Mouse (Mus musculus) myocyte (in vitro differentiated cells): Measurements from ENCODE around the gene Pappa.

ENCODE experiments used
- POLR2A ChIP-seq: IDR thresholded peaks from one replicate; pipeline ENCODE4 v1.6.1; 2011; ENCODE audit warnings: low read depth, mild to moderate bottlenecking, control low read depth, moderate library complexity; ENCODE audit not compliant: insufficient read length
- POLR2AphosphoS2 ChIP-seq: IDR thresholded peaks from one replicate; pipeline ENCODE4 v1.6.1; 2011; ENCODE audit warnings: low read depth, control low read depth; ENCODE audit not compliant: insufficient read length
- USF1 ChIP-seq: IDR thresholded peaks from one replicate; pipeline ENCODE4 v1.6.1; 2011; ENCODE audit warnings: low read depth, mild to moderate bottlenecking, control low read depth, moderate library complexity

GRCm38 (mm10) chr4:65298212-65299181, 174.5 kb downstream of the Pappa start:
- TF ChIP-seq USF1: no peak
- TF ChIP-seq POLR2A: no peak
- no peak for TF ChIP-seq POLR2AphosphoS2
